Mouse (Mus musculus): ENCODE data around the gene Cfap99. TPM values are rescaled to one million over a fixed set of nuclear protein-coding genes. Genes with fewer than 3 reads are reported as not detected.

Gene Cfap99
- polyA plus RNA-seq, 1 experiment from 2014 or later: not detected

- peak overlapping the region; percentile 84 for H3K9ac ChIP-seq (ENCODE audit: low read depth, low read length)
- peak; percentile 25 for ATAC-seq (ENCODE audit: low read depth)
- peak overlapping the region; percentile 96 for H3K27ac ChIP-seq (ENCODE audit: low read length)
- H3K27me3 ChIP-seq (ENCODE audit: control insufficient read depth, insufficient read depth, low read depth, low read length): no peaks in the 10 kb centered on the region
- H3K4me3 ChIP-seq (ENCODE audit: low read depth, low read length): peak overlapping the region; percentile 99
- no peaks in the 10 kb centered on the region for H3K36me3 ChIP-seq (ENCODE audit: control insufficient read depth, insufficient read depth)
- H3K9me3 ChIP-seq (replicated peaks; ENCODE audit: control insufficient read depth, low read length): no peaks in the 10 kb centered on the region
- peaks cover 19% of the 10 kb centered on the region for H3K4me1 ChIP-seq (ENCODE audit: control insufficient read depth, low read depth, low read length)
- H3K4me2 ChIP-seq (ENCODE audit: low read depth, low read length): peak overlapping the region; percentile 89
- WGBS (ENCODE audit: insufficient replicate concordance): 1% methylated on average over 21 of the region's 21 CpGs
These were observed 47.2 kb downstream of the Cfap99 start for GRCm38 (mm10) chr5:34335539-34336096.

GRCm38 (mm10) chr5:34336097-34336774 is 47.8 kb downstream of the Cfap99 start, which contains the start of gene Rnf4:
Gene Rnf4 (plus strand): TSS chr5:34336289.
- under 1% methylated on average over 67 of the region's 67 CpGs for WGBS (ENCODE audit: insufficient replicate concordance)
- H3K4me1 ChIP-seq (ENCODE audit: control insufficient read depth, low read depth, low read length): peaks cover 19% of the 10 kb centered on the region

GRCm38 (mm10) chr5:34336775-34337450 is 48.5 kb downstream of the Cfap99 start:
- under 1% methylated on average over 42 of the region's 42 CpGs for WGBS (ENCODE audit: insufficient replicate concordance)
- Histone ChIP-seq H3K4me1 (ENCODE audit: control insufficient read depth, low read depth, low read length) (peaks cover 19% of the 10 kb centered on the region), H3K36me3 (ENCODE audit: control insufficient read depth, insufficient read depth) (no peaks in the 10 kb centered on the region)

More at GRCm38 (mm10) chr5:34336097-34336774, 47.8 kb downstream of the Cfap99 start, which contains the start of gene Rnf4:
- peak within 1 kb of the TSS; percentile 97 for H3K9ac ChIP-seq (ENCODE audit: low read depth, low read length)
- no peaks in the 10 kb centered on the region for H3K27me3 ChIP-seq (ENCODE audit: control insufficient read depth, insufficient read depth, low read depth, low read length)
- H3K4me3 ChIP-seq (ENCODE audit: low read depth, low read length): peak within 1 kb of the TSS; percentile 99
- peak within 1 kb of the TSS; percentile 96 for H3K27ac ChIP-seq (ENCODE audit: low read length)
- ATAC-seq (ENCODE audit: low read depth): peak; percentile 96
- no peaks in the 10 kb centered on the region for H3K36me3 ChIP-seq (ENCODE audit: control insufficient read depth, insufficient read depth)
- H3K9me3 ChIP-seq (replicated peaks; ENCODE audit: control insufficient read depth, low read length): no peaks in the 10 kb centered on the region
- H3K4me2 ChIP-seq (ENCODE audit: low read depth, low read length): peak within 1 kb of the TSS; percentile 97

GRCm38 (mm10) chr5:34340246-34340645 is 51.8 kb downstream of the Cfap99 start:
- ATAC-seq (ENCODE audit: low read depth): no peak
- no peak overlapping the region for H3K9ac ChIP-seq (ENCODE audit: low read depth, low read length)
- H3K9me3 ChIP-seq (replicated peaks; ENCODE audit: control insufficient read depth, low read length): no peaks in the 10 kb centered on the region
- 68% methylated on average over 6 of the region's 6 CpGs for WGBS (ENCODE audit: insufficient replicate concordance)
- H3K4me2 ChIP-seq (ENCODE audit: low read depth, low read length): no peak overlapping the region
- no peaks in the 10 kb centered on the region for H3K27me3 ChIP-seq (ENCODE audit: control insufficient read depth, insufficient read depth, low read depth, low read length)
- peaks cover 18% of the 10 kb centered on the region for H3K4me1 ChIP-seq (ENCODE audit: control insufficient read depth, low read depth, low read length)
- peaks cover 10% of the 10 kb centered on the region for H3K36me3 ChIP-seq (ENCODE audit: control insufficient read depth, insufficient read depth)
- no peak overlapping the region for H3K4me3 ChIP-seq (ENCODE audit: low read depth, low read length)
- H3K27ac ChIP-seq (ENCODE audit: low read length): no peak overlapping the region

More at GRCm38 (mm10) chr5:34336775-34337450, 48.5 kb downstream of the Cfap99 start:
- Histone ChIP-seq H3K27ac (ENCODE audit: low read length) (peak overlapping the region; percentile 96), H3K9me3 (replicated peaks; ENCODE audit: control insufficient read depth, low read length) (no peaks in the 10 kb centered on the region), H3K27me3 (ENCODE audit: control insufficient read depth, insufficient read depth, low read depth, low read length) (no peaks in the 10 kb centered on the region), H3K4me3 (ENCODE audit: low read depth, low read length) (peak overlapping the region; percentile 99), H3K4me2 (ENCODE audit: low read depth, low read length) (peak overlapping the region; percentile 97), H3K9ac (ENCODE audit: low read depth, low read length) (peak overlapping the region; percentile 97)
- peak; percentile 50 for ATAC-seq (ENCODE audit: low read depth)

GRCm38 (mm10) chr5:34352084-34352631 is 63.8 kb downstream of the Cfap99 start:
- H3K27me3 ChIP-seq (ENCODE audit: control insufficient read depth, insufficient read depth, low read depth, low read length): no peaks in the 10 kb centered on the region
- no peak overlapping the region for H3K4me3 ChIP-seq (ENCODE audit: low read depth, low read length)
- no peak overlapping the region for H3K27ac ChIP-seq (ENCODE audit: low read length)
- 78% methylated on average over 3 of the region's 3 CpGs for WGBS (ENCODE audit: insufficient replicate concordance)
- no peak overlapping the region for H3K9ac ChIP-seq (ENCODE audit: low read depth, low read length)
- no peak for ATAC-seq (ENCODE audit: low read depth)
- H3K36me3 ChIP-seq (ENCODE audit: control insufficient read depth, insufficient read depth): peaks cover 54% of the 10 kb centered on the region
- H3K9me3 ChIP-seq (replicated peaks; ENCODE audit: control insufficient read depth, low read length): no peaks in the 10 kb centered on the region
- no peak overlapping the region for H3K4me2 ChIP-seq (ENCODE audit: low read depth, low read length)
- H3K4me1 ChIP-seq (ENCODE audit: control insufficient read depth, low read depth, low read length): no peaks in the 10 kb centered on the region

GRCm38 (mm10) chr5:34360261-34360660 is 71.9 kb downstream of the Cfap99 start:
- no peaks in the 10 kb centered on the region for H3K27me3 ChIP-seq (ENCODE audit: control insufficient read depth, insufficient read depth, low read depth, low read length)
- H3K27ac ChIP-seq (ENCODE audit: low read length): no peak overlapping the region
- no peak for ATAC-seq (ENCODE audit: low read depth)
- no peak overlapping the region for H3K4me3 ChIP-seq (ENCODE audit: low read depth, low read length)
- H3K36me3 ChIP-seq (ENCODE audit: control insufficient read depth, insufficient read depth): peaks cover 6% of the 10 kb centered on the region; the same call in 1 of the 2 replicates
- H3K4me1 ChIP-seq (ENCODE audit: control insufficient read depth, low read depth, low read length): no peaks in the 10 kb centered on the region
- WGBS (ENCODE audit: insufficient replicate concordance): 75% methylated on average over 3 of the region's 3 CpGs
- H3K9me3 ChIP-seq (replicated peaks; ENCODE audit: control insufficient read depth, low read length): no peaks in the 10 kb centered on the region
- H3K4me2 ChIP-seq (ENCODE audit: low read depth, low read length): no peak overlapping the region
- H3K9ac ChIP-seq (ENCODE audit: low read depth, low read length): no peak overlapping the region

- Histone ChIP-seq H3K36me3 (ENCODE audit: control insufficient read depth, insufficient read depth) (peaks cover under 1% of the 10 kb centered on the region; the same call in 1 of the 2 replicates), H3K9me3 (replicated peaks; ENCODE audit: control insufficient read depth, low read length) (no peaks in the 10 kb centered on the region), H3K9ac (ENCODE audit: low read depth, low read length) (no peak overlapping the region), H3K4me1 (ENCODE audit: control insufficient read depth, low read depth, low read length) (no peaks in the 10 kb centered on the region), H3K27ac (ENCODE audit: low read length) (no peak overlapping the region), H3K27me3 (ENCODE audit: control insufficient read depth, insufficient read depth, low read depth, low read length) (no peaks in the 10 kb centered on the region), H3K4me3 (ENCODE audit: low read depth, low read length) (no peak overlapping the region), H3K4me2 (ENCODE audit: low read depth, low read length) (no peak overlapping the region)
- no peak for ATAC-seq (ENCODE audit: low read depth)
These were observed 74.7 kb downstream of the Cfap99 start for GRCm38 (mm10) chr5:34363115-34363514.

GRCm38 (mm10) chr5:34368551-34369290 is 80.3 kb downstream of the Cfap99 start:
- H3K9ac ChIP-seq (ENCODE audit: low read depth, low read length): peak overlapping the region; percentile 65
- H3K9me3 ChIP-seq (replicated peaks; ENCODE audit: control insufficient read depth, low read length): no peaks in the 10 kb centered on the region
- no peaks in the 10 kb centered on the region for H3K36me3 ChIP-seq (ENCODE audit: control insufficient read depth, insufficient read depth)
- H3K4me3 ChIP-seq (ENCODE audit: low read depth, low read length): peak overlapping the region; percentile 93
- no peaks in the 10 kb centered on the region for H3K27me3 ChIP-seq (ENCODE audit: control insufficient read depth, insufficient read depth, low read depth, low read length)
- peak overlapping the region; percentile 78 for H3K4me2 ChIP-seq (ENCODE audit: low read depth, low read length)
- peaks cover 19% of the 10 kb centered on the region for H3K4me1 ChIP-seq (ENCODE audit: control insufficient read depth, low read depth, low read length)
- peak overlapping the region; percentile 3; the same call in 1 of the 2 replicates for H3K27ac ChIP-seq (ENCODE audit: low read length)
- no peak for ATAC-seq (ENCODE audit: low read depth)
- 65% methylated on average over 7 of the region's 7 CpGs for WGBS (ENCODE audit: insufficient replicate concordance)

All from liver, embryonic 16.5 days (tissue).